Mouse (Mus musculus): ENCODE results near the gene Gpr22. TPM values are rescaled to one million over a fixed set of nuclear protein-coding genes. Genes with fewer than 3 reads are reported as not detected.

The Gpr22 gene
- 2.4 and 4.9 TPM in 2 replicates for polyA plus RNA-seq (2016; fragmentation: Nextera tagmentation; extraction: Ambion mirVana)

GRCm38 (mm10) chr12:31713600-31713999 is at the start of gene Gpr22:
Gene Gpr22, minus strand, starts transcription at chr12:31713947.
- Histone ChIP-seq H3K4me3 (peak within 1 kb of the TSS; percentile 20; the same call in 1 of the 2 replicates), H3K9me3 (no peaks in the 10 kb centered on the region), H3K27ac (peak within 1 kb of the TSS; percentile 29; the same call in 1 of the 2 replicates), H3K4me1 (replicated peaks) (peaks cover 4% of the 10 kb centered on the region; the same call in 1 of the 2 replicates), H3K27me3 (ENCODE audit: insufficient read depth, poor library complexity, severe bottlenecking) (no peaks in the 10 kb centered on the region), H3K36me3 (no peaks in the 10 kb centered on the region)
- WGBS, result 29% methylated on average over 6 of the region's 6 CpGs
- peak; percentile 8 for DNase-seq (ENCODE audit: low spot score)

GRCm38 (mm10) chr12:31755885-31756755 is 42.4 kb upstream of the Gpr22 start:
- DNase-seq (ENCODE audit: low spot score), result no peak
- WGBS, result 65% methylated on average over 2 of the region's 2 CpGs
- Histone ChIP-seq H3K27me3 (ENCODE audit: insufficient read depth, poor library complexity, severe bottlenecking) (no peaks in the 10 kb centered on the region), H3K4me1 (replicated peaks) (no peaks in the 10 kb centered on the region), H3K36me3 (no peaks in the 10 kb centered on the region), H3K9me3 (no peaks in the 10 kb centered on the region), H3K27ac (no peak overlapping the region), H3K4me3 (no peak overlapping the region)

- Histone ChIP-seq H3K9me3 (no peaks in the 10 kb centered on the region), H3K4me1 (replicated peaks) (no peaks in the 10 kb centered on the region), H3K27me3 (ENCODE audit: insufficient read depth, poor library complexity, severe bottlenecking) (no peaks in the 10 kb centered on the region), H3K27ac (no peak overlapping the region), H3K4me3 (no peak overlapping the region), H3K36me3 (no peaks in the 10 kb centered on the region)
- 88% methylated on average over 2 of the region's 2 CpGs for WGBS
- no peak for DNase-seq (ENCODE audit: low spot score)
Measured at GRCm38 (mm10) chr12:31754465-31754864, 40.7 kb upstream of the Gpr22 start.

- WGBS, result 88% methylated on average over 4 of the region's 4 CpGs
- Histone ChIP-seq H3K27ac (no peak overlapping the region), H3K4me1 (replicated peaks) (no peaks in the 10 kb centered on the region), H3K27me3 (ENCODE audit: insufficient read depth, poor library complexity, severe bottlenecking) (no peaks in the 10 kb centered on the region), H3K9me3 (no peaks in the 10 kb centered on the region), H3K4me3 (no peak overlapping the region), H3K36me3 (no peaks in the 10 kb centered on the region)
- DNase-seq (ENCODE audit: low spot score), result no peak
Measured at GRCm38 (mm10) chr12:31749846-31750245, 36.1 kb upstream of the Gpr22 start.

- Histone ChIP-seq H3K36me3 (0 out of 2 replicates have a peak, but pooled peaks cover 3% of the 10 kb centered on the region), H3K9me3 (peaks cover 4% of the 10 kb centered on the region; the same call in 1 of the 2 replicates), H3K4me1 (replicated peaks) (no peaks in the 10 kb centered on the region), H3K27ac (no peak overlapping the region), H3K4me3 (no peak overlapping the region), H3K27me3 (ENCODE audit: insufficient read depth, poor library complexity, severe bottlenecking) (no peaks in the 10 kb centered on the region)
- DNase-seq (ENCODE audit: low spot score), result no peak
- 84% methylated on average over 8 of the region's 8 CpGs for WGBS
Measured at GRCm38 (mm10) chr12:31747301-31747700, 33.6 kb upstream of the Gpr22 start.

- H3K27ac ChIP-seq, result no peak overlapping the region
- DNase-seq (ENCODE audit: low spot score), result no peak
- H3K9me3 ChIP-seq, result no peaks in the 10 kb centered on the region
- H3K27me3 ChIP-seq (ENCODE audit: insufficient read depth, poor library complexity, severe bottlenecking), result no peaks in the 10 kb centered on the region
- WGBS, result 85% methylated on average over 2 of the region's 2 CpGs
- H3K4me1 ChIP-seq (replicated peaks), result no peaks in the 10 kb centered on the region
- H3K36me3 ChIP-seq, result no peaks in the 10 kb centered on the region
- H3K4me3 ChIP-seq, result no peak overlapping the region
Measured at GRCm38 (mm10) chr12:31734616-31735015, 20.9 kb upstream of the Gpr22 start.

- Histone ChIP-seq H3K9me3 (no peaks in the 10 kb centered on the region), H3K4me3 (no peak overlapping the region), H3K4me1 (replicated peaks) (no peaks in the 10 kb centered on the region), H3K36me3 (no peaks in the 10 kb centered on the region), H3K27ac (no peak overlapping the region), H3K27me3 (ENCODE audit: insufficient read depth, poor library complexity, severe bottlenecking) (no peaks in the 10 kb centered on the region)
- no peak for DNase-seq (ENCODE audit: low spot score)
- WGBS, result 96% methylated on average over 1 of the region's 1 CpGs
Measured at GRCm38 (mm10) chr12:31730126-31730525, 16.4 kb upstream of the Gpr22 start.

- H3K4me1 ChIP-seq (replicated peaks), result no peaks in the 10 kb centered on the region
- no peak overlapping the region for H3K4me3 ChIP-seq
- no peak for DNase-seq (ENCODE audit: low spot score)
- no peak overlapping the region for H3K27ac ChIP-seq
- WGBS, result 42% methylated on average over 1 of the region's 1 CpGs
- H3K9me3 ChIP-seq, result no peaks in the 10 kb centered on the region
- no peaks in the 10 kb centered on the region for H3K36me3 ChIP-seq
- no peaks in the 10 kb centered on the region for H3K27me3 ChIP-seq (ENCODE audit: insufficient read depth, poor library complexity, severe bottlenecking)
Measured at GRCm38 (mm10) chr12:31726707-31727106, 13.0 kb upstream of the Gpr22 start.

GRCm38 (mm10) chr12:31725511-31726275 is 11.9 kb upstream of the Gpr22 start:
- no peaks in the 10 kb centered on the region for H3K36me3 ChIP-seq
- H3K27me3 ChIP-seq (ENCODE audit: insufficient read depth, poor library complexity, severe bottlenecking), result no peaks in the 10 kb centered on the region
- H3K4me1 ChIP-seq (replicated peaks), result peaks cover 7% of the 10 kb centered on the region
- DNase-seq (ENCODE audit: low spot score), result no peak
- no peaks in the 10 kb centered on the region for H3K9me3 ChIP-seq
- H3K4me3 ChIP-seq, result no peak overlapping the region
- no peak overlapping the region for H3K27ac ChIP-seq
- 91% methylated on average over 12 of the region's 12 CpGs for whole genome bisulfite sequencing

- DNase-seq (ENCODE audit: low spot score), result no peak
- no peak overlapping the region for H3K27ac ChIP-seq
- H3K4me3 ChIP-seq, result no peak overlapping the region
- H3K36me3 ChIP-seq, result no peaks in the 10 kb centered on the region
- peaks cover 7% of the 10 kb centered on the region for H3K4me1 ChIP-seq (replicated peaks)
- H3K9me3 ChIP-seq, result no peaks in the 10 kb centered on the region
- WGBS, result 88% methylated on average over 3 of the region's 3 CpGs
- no peaks in the 10 kb centered on the region for H3K27me3 ChIP-seq (ENCODE audit: insufficient read depth, poor library complexity, severe bottlenecking)
Measured at GRCm38 (mm10) chr12:31724576-31724975, 10.8 kb upstream of the Gpr22 start.

GRCm38 (mm10) chr12:31719586-31720275 is 6.0 kb upstream of the Gpr22 start:
- DNase-seq (ENCODE audit: low spot score), result no peak
- Histone ChIP-seq H3K4me3 (no peak overlapping the region), H3K4me1 (replicated peaks) (peaks cover 7% of the 10 kb centered on the region), H3K9me3 (no peaks in the 10 kb centered on the region), H3K27ac (no peak overlapping the region), H3K36me3 (no peaks in the 10 kb centered on the region), H3K27me3 (ENCODE audit: insufficient read depth, poor library complexity, severe bottlenecking) (no peaks in the 10 kb centered on the region)
- 93% methylated on average over 1 of the region's 1 CpGs for WGBS

GRCm38 (mm10) chr12:31714070-31714469 is 323 bp upstream of the Gpr22 start:
- WGBS, result 88% methylated on average over 3 of the region's 3 CpGs
- no peak for DNase-seq (ENCODE audit: low spot score)
- no peak overlapping the region for H3K4me3 ChIP-seq
- peaks cover 4% of the 10 kb centered on the region; the same call in 1 of the 2 replicates for H3K4me1 ChIP-seq (replicated peaks)
- no peaks in the 10 kb centered on the region for H3K36me3 ChIP-seq
- H3K27me3 ChIP-seq (ENCODE audit: insufficient read depth, poor library complexity, severe bottlenecking), result no peaks in the 10 kb centered on the region
- H3K9me3 ChIP-seq, result no peaks in the 10 kb centered on the region
- no peak overlapping the region for H3K27ac ChIP-seq
